Mouse (Mus musculus): ENCODE measurements around the gene Tbc1d22b. TPM values are rescaled to one million over a fixed set of nuclear protein-coding genes. Genes with fewer than 3 reads are reported as not detected.

The Tbc1d22b gene
- polyA plus RNA-seq (2015; fragmentation: Nextera tagmentation; extraction: Ambion mirVana) = 21.8 and 24.0 TPM in 2 replicates

GRCm38 (mm10) chr17:29549543-29550428 lies at the start of gene Tbc1d22b, which contains the start of gene Gm17657:
Tbc1d22b (plus strand) TSS chr17:29549785.
Gm17657 (minus strand) TSS chr17:29549638.

DNA sequence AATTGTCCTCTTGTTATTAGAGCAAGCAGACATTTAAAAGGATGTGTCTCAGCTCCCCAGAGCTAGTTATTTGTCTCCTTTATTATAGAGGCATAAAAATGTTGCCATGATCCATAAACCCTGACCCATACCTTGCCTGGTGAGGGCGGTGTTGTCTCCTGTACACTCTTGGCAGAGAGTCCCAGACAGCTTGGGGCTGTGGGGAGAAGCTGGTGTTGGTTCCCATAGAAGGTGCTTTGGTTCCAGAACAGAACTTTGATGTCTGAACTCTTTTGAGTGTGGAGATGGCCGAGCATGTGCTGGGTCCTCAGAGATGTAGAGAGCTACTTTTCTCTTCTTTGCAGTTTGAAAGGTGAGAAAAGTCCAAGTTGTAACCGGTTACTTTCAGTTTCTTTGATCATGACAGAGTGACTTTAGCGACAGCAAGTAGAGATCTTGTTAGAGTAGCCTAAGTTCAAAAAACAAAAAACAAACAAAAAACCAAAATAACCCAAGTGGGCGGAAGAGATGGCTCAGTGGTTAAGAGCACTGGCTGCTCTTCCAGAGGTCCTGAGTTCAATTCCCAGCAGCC lies 2.7 kb downstream of the Tbc1d22b start, which contains the start of gene Tmem217:
TSS of gene Tmem217 (minus strand) at position 224 of the 571 bp plus-strand sequence.

GRCm38 (mm10) chr17:29614115-29615023 lies 64.8 kb downstream of the Tbc1d22b start, which contains the start of the genes Rnf8 and Gm28043:
Rnf8 (plus strand) TSS chr17:29614790.
Gm28043 (plus strand) TSS chr17:29614876.

Small RNA genes lying within 50 kb of the gene (microRNA-seq; reads per million reads assigned to microRNA genes)
- gene Mir7667 = not detected

Other genes starting within 250 kb of the Tbc1d22b start
- 4.7 TPM in 2 replicates for gene Pi16, start 232.1 kb upstream of the Tbc1d22b start, polyA plus RNA-seq (2015; fragmentation: Nextera tagmentation; extraction: Ambion mirVana)
- gene Mtch1, start 201.9 kb upstream of the Tbc1d22b start, polyA plus RNA-seq (2015; fragmentation: Nextera tagmentation; extraction: Ambion mirVana) = 628 and 644 TPM in 2 replicates
- 6.8 and 7.8 TPM in 2 replicates for gene Fgd2, start 188.9 kb upstream of the Tbc1d22b start, polyA plus RNA-seq (2015; fragmentation: Nextera tagmentation; extraction: Ambion mirVana)
- 8.4 and 8.5 TPM in 2 replicates for gene Pim1, start 59.0 kb upstream of the Tbc1d22b start, polyA plus RNA-seq (2015; fragmentation: Nextera tagmentation; extraction: Ambion mirVana)
- not detected in 2 replicates for gene Gm17657, start 147 bp upstream of the Tbc1d22b start, polyA plus RNA-seq (2015; fragmentation: Nextera tagmentation; extraction: Ambion mirVana)
- 0.74 and 1.2 TPM in 2 replicates for gene Tmem217, start 2.6 kb downstream of the Tbc1d22b start, polyA plus RNA-seq (2015; fragmentation: Nextera tagmentation; extraction: Ambion mirVana)
- gene Rnf8, start 65.0 kb downstream of the Tbc1d22b start, polyA plus RNA-seq (2015; fragmentation: Nextera tagmentation; extraction: Ambion mirVana) = 59.9 and 64.7 TPM in 2 replicates
- gene Gm28043, start 65.1 kb downstream of the Tbc1d22b start, polyA plus RNA-seq (2015; fragmentation: Nextera tagmentation; extraction: Ambion mirVana) = 1.1 and 2.0 TPM in 2 replicates
- 88.5 and 101 TPM in 2 replicates for gene Cmtr1, start 110.8 kb downstream of the Tbc1d22b start, polyA plus RNA-seq (2015; fragmentation: Nextera tagmentation; extraction: Ambion mirVana)
- 10.5 and 11.9 TPM in 2 replicates for gene Ccdc167, start 167.3 kb downstream of the Tbc1d22b start, polyA plus RNA-seq (2015; fragmentation: Nextera tagmentation; extraction: Ambion mirVana)

All from neural tube, postnatal 0 days (tissue).